Mouse (Mus musculus) thymus, postnatal 14 days (tissue): ENCODE results near the gene Lck.
A peak's percentile ranks its signal among the peaks of the same experiment; 100 is the strongest.
"Not testable (repeated sequence)": the region's sequence is repeated elsewhere in the genome, so short reads cannot be mapped to it uniquely, and the experiment has no call there.

ENCODE experiments used
- DNase-seq: peaks from one replicate; pipeline ENCODE4 v3.0.0; 2021

The Lck gene

GRCm38 (mm10) chr4:129554512-129554911 is 18.9 kb downstream of the Lck start:
- DNase-seq: not testable (repeated sequence)

- DNase-seq: no peak
Observed at GRCm38 (mm10) chr4:129550295-129550694, 23.1 kb downstream of the Lck start.

- peak; percentile 79 for DNase-seq
Observed at GRCm38 (mm10) chr4:129549306-129549705, 24.1 kb downstream of the Lck start.

- DNase-seq: not testable (repeated sequence)
Observed at GRCm38 (mm10) chr4:129547631-129548030, 25.8 kb downstream of the Lck start.

- DNase-seq: no peak
Observed at GRCm38 (mm10) chr4:129544106-129544505, 29.3 kb downstream of the Lck start.

- DNase-seq: peak; percentile 98
Observed at GRCm38 (mm10) chr4:129542592-129543141, 30.8 kb downstream of the Lck start, which contains the start of gene Hdac1. Gene Hdac1, minus strand, starts transcription at chr4:129542713.

GRCm38 (mm10) chr4:129541868-129542591 is 31.4 kb downstream of the Lck start:
- DNase-seq: peak; percentile 67

- peak; percentile 72 for DNase-seq
Observed at GRCm38 (mm10) chr4:129540012-129540411, 33.4 kb downstream of the Lck start.

- DNase-seq: not testable (repeated sequence)
Observed at GRCm38 (mm10) chr4:129528901-129529300, 44.5 kb downstream of the Lck start.

GRCm38 (mm10) chr4:129525889-129526288 is 47.6 kb downstream of the Lck start:
- no peak for DNase-seq

- no peak for DNase-seq
Observed at GRCm38 (mm10) chr4:129525338-129525737, 48.1 kb downstream of the Lck start.

GRCm38 (mm10) chr4:129518519-129518918 is 54.9 kb downstream of the Lck start:
- DNase-seq: no peak

GRCm38 (mm10) chr4:129516925-129517324 is 56.5 kb downstream of the Lck start:
- no peak for DNase-seq

GRCm38 (mm10) chr4:129514300-129514898 is 59.0 kb downstream of the Lck start:
- peak; percentile 85 for DNase-seq

GRCm38 (mm10) chr4:129513891-129514290 is 59.5 kb downstream of the Lck start:
- no peak for DNase-seq

GRCm38 (mm10) chr4:129513086-129513767 is 60.2 kb downstream of the Lck start, which contains the start of gene Marcksl1:
Gene Marcksl1, plus strand, starts transcription at chr4:129513581.
- peak; percentile 96 for DNase-seq

- DNase-seq: no peak
Observed at GRCm38 (mm10) chr4:129511413-129512096, 61.9 kb downstream of the Lck start.

- no peak for DNase-seq
Observed at GRCm38 (mm10) chr4:129510723-129511412, 62.6 kb downstream of the Lck start.

- DNase-seq: no peak
Observed at GRCm38 (mm10) chr4:129509650-129510049, 63.8 kb downstream of the Lck start.

- DNase-seq: no peak
Observed at GRCm38 (mm10) chr4:129508834-129509600, 64.4 kb downstream of the Lck start.

- DNase-seq: no peak
Observed at GRCm38 (mm10) chr4:129508237-129508515, 65.3 kb downstream of the Lck start.
